Mouse (Mus musculus): Measurements from ENCODE around the gene Gsto2. TPM values are rescaled to one million over a fixed set of nuclear protein-coding genes. Genes with fewer than 3 reads are reported as not detected.
A peak's percentile ranks its signal among the peaks of the same experiment; 100 is the strongest.

Gene Gsto2
- 0.86 and 1.3 TPM in 2 replicates for polyA plus RNA-seq (2015; fragmentation: Nextera tagmentation; extraction: Ambion mirVana)

GRCm38 (mm10) chr19:47865353-47865947 is at the start of gene Gsto2:
Gsto2 (plus strand) TSS chr19:47865534.
- under 1% methylated on average over 49 of the region's 49 CpGs for WGBS
- Histone ChIP-seq H3K36me3 (no peaks in the 10 kb centered on the region), H3K27ac (replicated peaks) (peak within 1 kb of the TSS; percentile 92), H3K27me3 (no peaks in the 10 kb centered on the region), H3K4me3 (peak within 1 kb of the TSS; percentile 84), H3K4me2 (replicated peaks) (peak within 1 kb of the TSS; percentile 81), H3K9ac (replicated peaks) (peak within 1 kb of the TSS; percentile 85), H3K4me1 (peaks cover 9% of the 10 kb centered on the region), H3K9me3 (no peaks in the 10 kb centered on the region)
- ATAC-seq (replicated peaks), result peak; percentile 100

- H3K4me1 ChIP-seq, result 0 out of 2 replicates have a peak, but pooled peaks cover 3% of the 10 kb centered on the region
- no peaks in the 10 kb centered on the region for H3K9me3 ChIP-seq
- H3K4me2 ChIP-seq (replicated peaks), result no peak overlapping the region
- WGBS, result 61% methylated on average over 9 of the region's 9 CpGs
- no peak overlapping the region for H3K4me3 ChIP-seq
- peak; percentile 61 for ATAC-seq (replicated peaks)
- no peak overlapping the region for H3K9ac ChIP-seq (replicated peaks)
- H3K36me3 ChIP-seq, result no peaks in the 10 kb centered on the region
- H3K27ac ChIP-seq (replicated peaks), result 0 out of 2 replicates have a peak overlapping the region, but pooled peaks have one; percentile 41
- no peaks in the 10 kb centered on the region for H3K27me3 ChIP-seq
These were observed 47.6 kb upstream of the Gsto2 start for GRCm38 (mm10) chr19:47817692-47818091.

GRCm38 (mm10) chr19:47820832-47821493 is 44.4 kb upstream of the Gsto2 start:
- no peaks in the 10 kb centered on the region for H3K9me3 ChIP-seq
- no peak for ATAC-seq (replicated peaks)
- no peaks in the 10 kb centered on the region for H3K27me3 ChIP-seq
- H3K9ac ChIP-seq (replicated peaks), result no peak overlapping the region
- no peak overlapping the region for H3K4me2 ChIP-seq (replicated peaks)
- H3K4me1 ChIP-seq, result 0 out of 2 replicates have a peak, but pooled peaks cover 3% of the 10 kb centered on the region
- H3K36me3 ChIP-seq, result no peaks in the 10 kb centered on the region
- no peak overlapping the region for H3K4me3 ChIP-seq
- WGBS, result 22% methylated on average over 8 of the region's 9 CpGs
- no peak overlapping the region for H3K27ac ChIP-seq (replicated peaks)

GRCm38 (mm10) chr19:47821494-47821872 is 43.9 kb upstream of the Gsto2 start:
- WGBS, result 62% methylated on average over 7 of the region's 7 CpGs

GRCm38 (mm10) chr19:47822143-47822796 is 43.1 kb upstream of the Gsto2 start:
- 30% methylated on average over 8 of the region's 8 CpGs for WGBS
- H3K4me1 ChIP-seq, result 0 out of 2 replicates have a peak, but pooled peaks cover 3% of the 10 kb centered on the region
- no peak overlapping the region for H3K9ac ChIP-seq (replicated peaks)
- H3K4me2 ChIP-seq (replicated peaks), result no peak overlapping the region
- no peak overlapping the region for H3K4me3 ChIP-seq
- H3K36me3 ChIP-seq, result no peaks in the 10 kb centered on the region
- no peak overlapping the region for H3K27ac ChIP-seq (replicated peaks)
- H3K9me3 ChIP-seq, result no peaks in the 10 kb centered on the region
- no peaks in the 10 kb centered on the region for H3K27me3 ChIP-seq
- ATAC-seq (replicated peaks), result no peak

More at GRCm38 (mm10) chr19:47821494-47821872, 43.9 kb upstream of the Gsto2 start:
- ATAC-seq (replicated peaks), result no peak
- Histone ChIP-seq H3K4me1 (0 out of 2 replicates have a peak, but pooled peaks cover 3% of the 10 kb centered on the region), H3K9me3 (no peaks in the 10 kb centered on the region), H3K36me3 (no peaks in the 10 kb centered on the region), H3K27ac (replicated peaks) (no peak overlapping the region), H3K4me2 (replicated peaks) (no peak overlapping the region), H3K9ac (replicated peaks) (no peak overlapping the region), H3K4me3 (no peak overlapping the region), H3K27me3 (no peaks in the 10 kb centered on the region)

GRCm38 (mm10) chr19:47824026-47824425 is 41.3 kb upstream of the Gsto2 start:
- Histone ChIP-seq H3K4me1 (0 out of 2 replicates have a peak, but pooled peaks cover 3% of the 10 kb centered on the region), H3K4me3 (no peak overlapping the region), H3K9me3 (no peaks in the 10 kb centered on the region), H3K9ac (replicated peaks) (no peak overlapping the region), H3K4me2 (replicated peaks) (no peak overlapping the region), H3K36me3 (no peaks in the 10 kb centered on the region), H3K27me3 (no peaks in the 10 kb centered on the region), H3K27ac (replicated peaks) (no peak overlapping the region)
- WGBS, result 80% methylated on average over 5 of the region's 5 CpGs
- no peak for ATAC-seq (replicated peaks)

- Histone ChIP-seq H3K27ac (replicated peaks) (no peak overlapping the region), H3K9ac (replicated peaks) (no peak overlapping the region), H3K9me3 (no peaks in the 10 kb centered on the region), H3K36me3 (no peaks in the 10 kb centered on the region), H3K27me3 (no peaks in the 10 kb centered on the region), H3K4me2 (replicated peaks) (no peak overlapping the region), H3K4me1 (no peaks in the 10 kb centered on the region), H3K4me3 (no peak overlapping the region)
- ATAC-seq (replicated peaks), result no peak
- WGBS, result 86% methylated on average over 14 of the region's 14 CpGs
These were observed 35.4 kb upstream of the Gsto2 start for GRCm38 (mm10) chr19:47829913-47830450.

- Histone ChIP-seq H3K36me3 (no peaks in the 10 kb centered on the region), H3K27me3 (no peaks in the 10 kb centered on the region), H3K27ac (replicated peaks) (no peak overlapping the region), H3K9me3 (no peaks in the 10 kb centered on the region), H3K4me1 (no peaks in the 10 kb centered on the region), H3K4me2 (replicated peaks) (no peak overlapping the region), H3K9ac (replicated peaks) (no peak overlapping the region), H3K4me3 (no peak overlapping the region)
- ATAC-seq (replicated peaks), result no peak
- 94% methylated on average over 8 of the region's 8 CpGs for WGBS
These were observed 34.2 kb upstream of the Gsto2 start for GRCm38 (mm10) chr19:47831111-47831510.

GRCm38 (mm10) chr19:47832316-47832715 is 33.0 kb upstream of the Gsto2 start:
- WGBS, result 87% methylated on average over 16 of the region's 16 CpGs

GRCm38 (mm10) chr19:47834614-47835013 is 30.7 kb upstream of the Gsto2 start:
- Histone ChIP-seq H3K9ac (replicated peaks) (no peak overlapping the region), H3K36me3 (no peaks in the 10 kb centered on the region), H3K9me3 (no peaks in the 10 kb centered on the region), H3K4me3 (no peak overlapping the region), H3K27me3 (no peaks in the 10 kb centered on the region), H3K4me2 (replicated peaks) (no peak overlapping the region), H3K27ac (replicated peaks) (no peak overlapping the region), H3K4me1 (peaks cover 8% of the 10 kb centered on the region; the same call in 1 of the 2 replicates)
- ATAC-seq (replicated peaks), result no peak
- 87% methylated on average over 5 of the region's 5 CpGs for WGBS

More at GRCm38 (mm10) chr19:47832316-47832715, 33.0 kb upstream of the Gsto2 start:
- ATAC-seq (replicated peaks), result no peak
- H3K4me1 ChIP-seq, result peaks cover 8% of the 10 kb centered on the region; the same call in 1 of the 2 replicates
- H3K27ac ChIP-seq (replicated peaks), result no peak overlapping the region
- H3K4me3 ChIP-seq, result no peak overlapping the region
- H3K9me3 ChIP-seq, result no peaks in the 10 kb centered on the region
- no peaks in the 10 kb centered on the region for H3K27me3 ChIP-seq
- no peak overlapping the region for H3K9ac ChIP-seq (replicated peaks)
- H3K36me3 ChIP-seq, result no peaks in the 10 kb centered on the region
- no peak overlapping the region for H3K4me2 ChIP-seq (replicated peaks)

GRCm38 (mm10) chr19:47835776-47836175 is 29.6 kb upstream of the Gsto2 start:
- H3K4me3 ChIP-seq, result no peak overlapping the region
- H3K9ac ChIP-seq (replicated peaks), result no peak overlapping the region
- ATAC-seq (replicated peaks), result no peak
- H3K27ac ChIP-seq (replicated peaks), result no peak overlapping the region
- no peaks in the 10 kb centered on the region for H3K27me3 ChIP-seq
- no peaks in the 10 kb centered on the region for H3K9me3 ChIP-seq
- 85% methylated on average over 7 of the region's 7 CpGs for WGBS
- peaks cover 8% of the 10 kb centered on the region; the same call in 1 of the 2 replicates for H3K4me1 ChIP-seq
- no peak overlapping the region for H3K4me2 ChIP-seq (replicated peaks)
- no peaks in the 10 kb centered on the region for H3K36me3 ChIP-seq
